Mouse (Mus musculus): ENCODE measurements around the gene Spag8.

DNA sequence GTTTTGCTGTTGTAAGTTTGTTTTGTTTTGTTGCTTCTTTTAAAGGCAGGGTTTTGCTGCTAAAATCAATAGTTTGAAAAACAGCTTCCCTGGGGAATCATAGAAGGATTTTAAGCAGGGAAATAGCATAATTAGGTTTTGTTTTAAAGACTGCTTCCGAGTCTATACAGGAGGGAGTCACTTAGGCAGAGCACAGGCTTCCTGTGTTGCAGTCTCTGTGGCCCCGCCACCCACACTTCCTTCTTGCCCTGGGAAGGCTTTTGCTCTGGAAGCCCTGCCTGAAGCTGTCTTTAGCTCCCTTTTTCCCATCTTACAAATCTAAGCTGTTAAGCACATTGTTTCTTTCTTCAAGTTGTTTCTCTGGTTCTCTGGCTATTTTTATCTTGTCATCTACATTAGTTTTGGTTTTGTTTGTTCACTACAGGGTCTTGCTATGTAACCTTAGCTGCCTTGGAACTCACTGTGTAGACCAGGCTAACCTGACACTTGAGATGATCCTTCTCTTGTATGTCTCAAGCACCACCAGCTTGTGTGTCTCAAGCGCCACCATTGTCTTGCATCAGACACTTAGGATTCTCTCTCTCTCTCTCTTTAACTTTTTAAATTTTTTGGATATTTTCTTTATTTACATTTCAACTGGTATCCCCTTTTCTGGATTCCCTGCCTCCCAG is 40.2 kb downstream of the Spag8 start:
- TF ChIP-seq POLR2A (IDR thresholded peaks at IDR 0.05; ENCODE audit: borderline replicate concordance, extremely low read depth, insufficient read depth, insufficient read length, poor library complexity, severe bottlenecking) (no peak), CTCF (IDR thresholded peaks at IDR 0.05; ENCODE audit: borderline replicate concordance, extremely low read depth, insufficient read depth, insufficient read length) (no peak)

Measured in brain, embryonic 14.5 days (tissue).